Mouse (Mus musculus): Measurements from ENCODE around the gene Gm16485. TPM values are rescaled to one million over a fixed set of nuclear protein-coding genes. Genes with fewer than 3 reads are reported as not detected.

Gm16485 gene
- polyA plus RNA-seq, 1 experiment from 2014 or later: 0.13 TPM

- H3K9ac ChIP-seq (ENCODE audit: low read length): no peak overlapping the region
- H3K9me3 ChIP-seq (ENCODE audit: control insufficient read depth, low read length): no peaks in the 10 kb centered on the region
- no peaks in the 10 kb centered on the region for H3K4me1 ChIP-seq (ENCODE audit: control insufficient read depth, insufficient read depth, low read length)
- H3K4me3 ChIP-seq (ENCODE audit: low read depth, low read length): no peak overlapping the region
- DNase-seq (ENCODE audit: low spot score) (no peak), ATAC-seq (ENCODE audit: insufficient read depth, low FRiP score, low TSS enrichment) (no peak)
- 0 out of 2 replicates have a peak, but pooled peaks cover 2% of the 10 kb centered on the region for H3K36me3 ChIP-seq (ENCODE audit: control insufficient read depth, insufficient read depth, low read length)
- H3K27ac ChIP-seq (ENCODE audit: low read depth, low read length): no peak overlapping the region
- H3K4me2 ChIP-seq (ENCODE audit: low read depth): no peak overlapping the region
- H3K27me3 ChIP-seq (ENCODE audit: control insufficient read depth, insufficient read depth, low read length): no peaks in the 10 kb centered on the region
These were observed 29.6 kb downstream of the Gm16485 start for GRCm38 (mm10) chr9:9001170-9001569.

DNA sequence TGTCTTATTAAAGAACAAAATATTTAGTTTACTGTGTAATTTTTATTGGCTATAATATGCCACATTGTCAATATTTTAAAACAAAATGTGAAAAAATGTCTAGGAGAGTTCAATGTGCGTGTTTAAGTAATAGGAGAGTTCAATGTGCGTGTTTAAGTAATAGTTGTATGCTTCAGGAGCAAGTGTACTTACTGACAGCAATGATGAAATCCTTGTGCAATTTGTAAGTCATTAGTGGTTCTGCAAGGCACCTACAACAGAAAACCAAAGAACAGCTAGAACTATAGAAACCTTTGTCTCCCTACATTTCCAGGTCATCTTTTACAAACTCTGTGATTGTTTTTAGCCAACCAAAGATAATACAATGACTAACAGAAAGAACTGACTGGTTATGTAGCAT lies 43.5 kb downstream of the Gm16485 start:
- Histone ChIP-seq H3K4me1 (ENCODE audit: control insufficient read depth, insufficient read depth, low read length) (no peaks in the 10 kb centered on the region), H3K36me3 (ENCODE audit: control insufficient read depth, insufficient read depth, low read length) (no peaks in the 10 kb centered on the region), H3K27me3 (ENCODE audit: control insufficient read depth, insufficient read depth, low read length) (no peaks in the 10 kb centered on the region), H3K27ac (ENCODE audit: low read depth, low read length) (no peak overlapping the region), H3K4me3 (ENCODE audit: low read depth, low read length) (no peak overlapping the region), H3K9ac (ENCODE audit: low read length) (no peak overlapping the region), H3K4me2 (ENCODE audit: low read depth) (no peak overlapping the region), H3K9me3 (ENCODE audit: control insufficient read depth, low read length) (no peaks in the 10 kb centered on the region)
- 91% methylated on average over 2 of the region's 2 CpGs for WGBS
- no peak for DNase-seq (ENCODE audit: low spot score)
- no peak for ATAC-seq (ENCODE audit: insufficient read depth, low FRiP score, low TSS enrichment)

Other genes with a start within 250 kb of the Gm16485 start
- gene Pgr, start 72.0 kb upstream of the Gm16485 start, polyA plus RNA-seq (2014; fragmentation: Nextera tagmentation; extraction: Ambion mirVana): 0.17 and 0.18 TPM in 2 replicates

Measured in neural tube, embryonic 11.5 days (tissue).